Mouse (Mus musculus) thymus, adult 2 months (tissue): ENCODE data around the gene Igfbp3.

Experiments used
- CTCF ChIP-seq: fragments of 200-500 bp; IDR thresholded peaks from 2 replicates; pipeline ENCODE4 v1.5.1; 2012; ENCODE audit warnings: mild to moderate bottlenecking, control low read depth, low read length, moderate library complexity, borderline replicate concordance; ENCODE audit not compliant: control insufficient read depth, poor library complexity, insufficient read depth; ENCODE audit errors: extremely low read depth
- POLR2A ChIP-seq: fragments of 200-500 bp; IDR thresholded peaks from 2 replicates; pipeline ENCODE4 v1.6.1; 2012; ENCODE audit warnings: mild to moderate bottlenecking, low read length, control low read depth, moderate library complexity; ENCODE audit not compliant: control insufficient read depth, poor library complexity, insufficient read depth; ENCODE audit errors: extremely low read depth

GRCm38 (mm10) chr11:7239041-7239740 lies 25.5 kb upstream of the Igfbp3 start:
- TF ChIP-seq POLR2A, result no peak
- no peak for TF ChIP-seq CTCF
